Mouse (Mus musculus) thymus, adult 2 months (tissue): ENCODE data around the gene Umod. TPM values are rescaled to one million over a fixed set of nuclear protein-coding genes. Genes with fewer than 3 reads are reported as not detected.

Experiments used
- DNase-seq: peaks from one replicate; pipeline ENCODE4 v3.0.0; 2021
- H3K27ac ChIP-seq: fragments of 200-500 bp; 2 replicates; pipeline ENCODE4 v1.5.1; 2012; ENCODE audit warnings: low read length, control low read depth; ENCODE audit not compliant: control insufficient read depth, insufficient read depth
- H3K27me3 ChIP-seq: fragments of 200-500 bp; 2 replicates; pipeline ENCODE4 v1.6.1; 2012; ENCODE audit warnings: mild to moderate bottlenecking, low read length, moderate library complexity, mixed read lengths; ENCODE audit not compliant: control insufficient read depth, insufficient read depth
- H3K36me3 ChIP-seq: fragments of 200-500 bp; 2 replicates; pipeline ENCODE4 v1.6.1; 2012; ENCODE audit warnings: mild to moderate bottlenecking, low read length, moderate library complexity; ENCODE audit not compliant: control insufficient read depth, insufficient read depth
- H3K4me1 ChIP-seq: fragments of 200-500 bp; replicated peaks from 2 replicates; pipeline ENCODE4 v1.6.1; 2012; ENCODE audit warnings: low read length; ENCODE audit not compliant: control insufficient read depth, insufficient read depth
- H3K4me3 ChIP-seq: fragments of 200-500 bp; 2 replicates; pipeline ENCODE4 v1.5.1; 2012; ENCODE audit warnings: mild to moderate bottlenecking, low read length, control low read depth, moderate library complexity; ENCODE audit not compliant: control insufficient read depth, insufficient read depth
- CTCF ChIP-seq: fragments of 200-500 bp; IDR thresholded peaks from 2 replicates; pipeline ENCODE4 v1.5.1; 2012; ENCODE audit warnings: mild to moderate bottlenecking, control low read depth, low read length, moderate library complexity, borderline replicate concordance; ENCODE audit not compliant: control insufficient read depth, poor library complexity, insufficient read depth; ENCODE audit errors: extremely low read depth
- POLR2A ChIP-seq: fragments of 200-500 bp; IDR thresholded peaks from 2 replicates; pipeline ENCODE4 v1.6.1; 2012; ENCODE audit warnings: mild to moderate bottlenecking, low read length, control low read depth, moderate library complexity; ENCODE audit not compliant: control insufficient read depth, poor library complexity, insufficient read depth; ENCODE audit errors: extremely low read depth
- WGBS: fragments of 180-500 bp; shearing (Covaris S2); methylation state at CpG from one replicate; pipeline ENCODE4 v1.1.7; 2018; 5-methylcytosine and 5-hydroxymethylcytosine counted together
- polyA plus RNA-seq: library from polyadenylated mRNA; depleted of rRNA; stranded (reverse); fragments of >200 nt; gene quantifications from 2 replicates; pipeline ENCODE4 v1.2.3, GENCODE M21; 2012; rRNA removed

Umod gene
- polyA plus RNA-seq, 1 experiment: 2.2 TPM

DNA sequence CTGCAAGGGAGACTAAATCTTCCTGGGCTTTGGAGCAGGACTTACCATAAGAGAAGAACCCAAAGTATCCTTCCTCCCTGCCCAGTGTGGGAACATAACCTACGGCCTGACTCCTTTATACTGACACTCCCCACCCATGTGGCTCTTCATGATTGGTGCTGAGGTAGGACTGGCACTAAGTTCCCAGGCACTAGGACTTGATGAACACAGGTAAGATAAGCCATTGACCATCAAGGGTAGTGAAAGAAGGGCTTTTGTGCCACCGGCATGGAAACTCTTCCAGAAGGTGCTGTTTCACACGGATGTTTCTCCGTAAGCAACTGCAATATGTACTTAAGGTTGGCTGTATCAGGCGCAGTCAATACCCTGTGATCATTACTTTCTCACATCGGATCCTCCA lies 19.9 kb downstream of the Umod start, which contains the start of gene Gp2:
Gene Gp2 (minus strand): TSS at position 101 of the 400 bp plus-strand sequence.
- no peaks in the 10 kb centered on the region for H3K4me1 ChIP-seq
- no peaks in the 10 kb centered on the region for H3K36me3 ChIP-seq
- TF ChIP-seq POLR2A (no peak), CTCF (no peak)
- no peak for DNase-seq
- 97% methylated on average over 6 of the region's 6 CpGs for WGBS
- H3K27ac ChIP-seq: no peak within 1 kb of the TSS
- H3K4me3 ChIP-seq: no peak within 1 kb of the TSS
- H3K27me3 ChIP-seq: no peaks in the 10 kb centered on the region

DNA sequence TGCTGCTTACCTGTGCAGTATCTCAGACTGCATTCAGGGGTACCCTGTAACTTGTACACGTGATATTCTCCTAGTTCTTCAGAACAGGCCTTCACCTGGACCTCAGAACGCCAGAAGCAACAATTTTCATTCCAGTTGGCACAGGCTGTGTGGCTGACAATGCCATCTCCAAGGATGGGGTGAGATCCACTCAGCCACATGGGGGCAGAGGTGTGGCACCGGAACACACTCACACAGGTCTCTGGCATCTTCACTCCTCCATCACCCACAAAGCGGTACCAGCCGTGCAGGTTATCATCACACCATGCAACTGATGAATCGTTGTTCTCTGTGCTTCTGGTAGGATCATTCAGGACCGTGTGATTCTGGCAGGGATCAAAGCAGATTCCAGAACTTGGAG lies 24.9 kb downstream of the Umod start:
- Histone ChIP-seq H3K27me3 (no peaks in the 10 kb centered on the region), H3K4me3 (no peak overlapping the region), H3K36me3 (no peaks in the 10 kb centered on the region), H3K27ac (no peak overlapping the region), H3K4me1 (no peaks in the 10 kb centered on the region)
- TF ChIP-seq POLR2A (no peak), CTCF (no peak)
- 85% methylated on average over 7 of the region's 7 CpGs for WGBS
- no peak for DNase-seq

DNA sequence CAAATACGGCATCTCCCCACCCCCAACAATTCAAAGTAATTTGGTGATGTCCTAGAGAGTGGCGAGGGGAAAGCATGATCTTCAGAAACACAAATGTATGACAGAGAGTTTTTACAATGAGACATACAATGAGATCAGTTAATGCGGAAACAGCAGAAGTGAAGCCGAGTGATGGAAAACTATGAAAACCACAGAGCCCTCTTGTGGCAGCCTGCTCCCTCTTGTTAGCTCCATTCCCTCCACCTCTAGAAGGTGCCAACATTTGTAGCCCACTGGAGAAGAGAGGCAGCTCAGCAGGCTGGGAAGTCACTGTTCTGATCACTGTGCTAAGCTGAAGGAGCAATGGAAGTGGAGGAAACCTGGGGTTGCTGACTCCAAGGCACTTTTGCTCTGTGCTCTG lies 35.2 kb downstream of the Umod start:
- no peaks in the 10 kb centered on the region for H3K36me3 ChIP-seq
- no peak overlapping the region for H3K4me3 ChIP-seq
- H3K4me1 ChIP-seq: no peaks in the 10 kb centered on the region
- no peak for DNase-seq
- H3K27ac ChIP-seq: no peak overlapping the region
- no peaks in the 10 kb centered on the region for H3K27me3 ChIP-seq
- 81% methylated on average over 4 of the region's 4 CpGs for WGBS
- no peak for TF ChIP-seq CTCF

DNA sequence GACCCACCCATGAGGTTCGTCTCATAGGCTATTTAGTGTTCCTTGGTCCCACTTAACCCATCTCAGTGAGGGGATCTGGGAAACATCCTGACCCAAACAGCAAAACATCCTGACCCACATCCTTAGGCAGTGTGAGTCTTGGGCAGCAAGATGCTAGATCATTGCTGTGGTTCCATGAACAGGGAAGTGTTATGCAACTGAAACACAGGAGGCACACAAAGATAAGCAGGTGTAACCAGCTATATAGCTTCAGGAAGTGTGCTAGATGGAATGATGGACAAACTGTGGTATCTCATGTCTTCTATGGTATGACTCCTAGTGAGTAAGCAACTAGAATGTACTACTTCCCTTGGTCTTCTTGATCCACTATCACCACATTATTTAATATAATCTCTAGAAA lies 37.1 kb downstream of the Umod start:
- H3K27me3 ChIP-seq: no peaks in the 10 kb centered on the region
- no peak for TF ChIP-seq CTCF
- no peak for TF ChIP-seq POLR2A
- H3K36me3 ChIP-seq: no peaks in the 10 kb centered on the region
- no peaks in the 10 kb centered on the region for H3K4me1 ChIP-seq
- H3K27ac ChIP-seq: no peak overlapping the region
- no peak overlapping the region for H3K4me3 ChIP-seq
- WGBS: 62% methylated on average over 1 of the region's 1 CpGs
- DNase-seq: no peak

GRCm38 (mm10) chr7:119427180-119427616 lies 51.9 kb downstream of the Umod start:
- H3K27me3 ChIP-seq: no peaks in the 10 kb centered on the region
- no peak overlapping the region for H3K4me3 ChIP-seq
- no peak for TF ChIP-seq CTCF
- no peak for TF ChIP-seq POLR2A
- DNase-seq: no peak
- no peak overlapping the region for H3K27ac ChIP-seq
- H3K4me1 ChIP-seq: no peaks in the 10 kb centered on the region
- no peaks in the 10 kb centered on the region for H3K36me3 ChIP-seq
- WGBS: 24% methylated on average over 6 of the region's 6 CpGs

DNA sequence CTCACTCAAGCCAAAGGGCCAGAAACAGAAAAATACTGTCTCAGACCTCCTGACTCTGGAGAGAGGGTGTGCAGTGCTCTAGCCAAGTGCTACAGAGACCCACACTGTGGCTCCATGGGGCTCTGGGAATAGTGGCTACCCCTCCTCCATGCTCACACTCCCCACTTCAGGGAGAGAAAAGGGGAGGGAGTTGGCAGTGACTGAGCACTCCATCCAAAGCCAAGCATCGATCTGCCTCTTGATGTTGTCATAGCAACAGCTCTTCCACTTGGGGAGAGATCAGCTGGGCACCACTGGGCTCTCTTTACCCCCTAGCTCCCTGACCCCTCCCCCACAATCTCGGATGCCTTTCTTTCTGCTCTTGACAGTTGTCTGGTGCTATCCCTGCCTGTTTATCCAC lies 58.4 kb downstream of the Umod start:
- no peak for TF ChIP-seq POLR2A
- no peak for TF ChIP-seq CTCF
- WGBS: 28% methylated on average over 2 of the region's 2 CpGs
- no peak overlapping the region for H3K27ac ChIP-seq
- H3K4me3 ChIP-seq: no peak overlapping the region
- H3K36me3 ChIP-seq: no peaks in the 10 kb centered on the region
- H3K27me3 ChIP-seq: no peaks in the 10 kb centered on the region
- no peaks in the 10 kb centered on the region for H3K4me1 ChIP-seq
- DNase-seq: no peak

GRCm38 (mm10) chr7:119418523-119418922 lies 60.6 kb downstream of the Umod start:
- H3K27me3 ChIP-seq: no peaks in the 10 kb centered on the region
- WGBS: 21% methylated on average over 1 of the region's 1 CpGs
- H3K4me3 ChIP-seq: no peak overlapping the region
- no peak overlapping the region for H3K27ac ChIP-seq
- no peaks in the 10 kb centered on the region for H3K36me3 ChIP-seq
- DNase-seq: no peak
- H3K4me1 ChIP-seq: no peaks in the 10 kb centered on the region
- TF ChIP-seq CTCF (no peak), POLR2A (no peak)

Other genes starting within 250 kb of the Umod start
- gene Gp2, start 20.0 kb downstream of the Umod start, polyA plus RNA-seq: 7.5 and 11.6 TPM in 2 replicates
- 0.32 and 0.58 TPM in 2 replicates for gene Acsm5, start 40.2 kb upstream of the Umod start, polyA plus RNA-seq
- not detected in 2 replicates for gene Pdilt, start 44.2 kb upstream of the Umod start, polyA plus RNA-seq
- 0.09 and 0.65 TPM in 2 replicates for gene Acsm2, start 75.1 kb upstream of the Umod start, polyA plus RNA-seq
- gene Acsm1, start 127.7 kb upstream of the Umod start, polyA plus RNA-seq: 0.22 and 0.40 TPM in 2 replicates
- gene Acsm4, start 210.7 kb upstream of the Umod start, polyA plus RNA-seq: 0.04 and 0.15 TPM in 2 replicates
- 30.9 and 31.0 TPM in 2 replicates for gene Thumpd1, start 241.5 kb upstream of the Umod start, polyA plus RNA-seq